Mouse (Mus musculus) activated CD4-positive, CD25-positive, alpha-beta regulatory T cell, adult 4 months (primary cell): ENCODE data around the gene Arfip1. TPM values are rescaled to one million over a fixed set of nuclear protein-coding genes. Genes with fewer than 3 reads are reported as not detected.

ENCODE experiments used
- ATAC-seq: one replicate; pipeline ENCODE4 v1.8.0; 2017
- polyA plus RNA-seq, 2 experiments: library from polyadenylated mRNA; unstranded; fragments of 100-300 nt; shearing (Covaris generic); gene quantifications; one replicate each; pipeline ENCODE4 v1.2.1; 2017

Gene Arfip1
- 10 to 100 TPM; 39.7 to 49.0 TPM for polyA plus RNA-seq

GRCm38 (mm10) chr3:84582023-84582912, at the start of gene Arfip1:
Gene Arfip1 (minus strand): TSS chr3:84582625.
- ATAC-seq = peak; percentile 93

GRCm38 (mm10) chr3:84631586-84631985, 49.2 kb upstream of the Arfip1 start:
- ATAC-seq = no peak

- peak; percentile 63 for ATAC-seq
Measured at GRCm38 (mm10) chr3:84622026-84622425, 39.6 kb upstream of the Arfip1 start.

GRCm38 (mm10) chr3:84619725-84620124, 37.3 kb upstream of the Arfip1 start:
- ATAC-seq = no peak

GRCm38 (mm10) chr3:84619056-84619455, 36.6 kb upstream of the Arfip1 start:
- ATAC-seq = no peak

- no peak for ATAC-seq
Measured at GRCm38 (mm10) chr3:84618627-84619026, 36.2 kb upstream of the Arfip1 start.

- no peak for ATAC-seq
Measured at GRCm38 (mm10) chr3:84615856-84616225, 33.4 kb upstream of the Arfip1 start.

GRCm38 (mm10) chr3:84615050-84615855, 32.8 kb upstream of the Arfip1 start:
- ATAC-seq = peak; percentile 57

- no peak for ATAC-seq
Measured at GRCm38 (mm10) chr3:84610183-84610710, 27.8 kb upstream of the Arfip1 start.

GRCm38 (mm10) chr3:84603212-84603611, 20.8 kb upstream of the Arfip1 start:
- no peak for ATAC-seq

- ATAC-seq = no peak
Measured at GRCm38 (mm10) chr3:84602759-84603158, 20.3 kb upstream of the Arfip1 start.

- ATAC-seq = no peak
Measured at GRCm38 (mm10) chr3:84601870-84602495, 19.6 kb upstream of the Arfip1 start.

GRCm38 (mm10) chr3:84598756-84599155, 16.3 kb upstream of the Arfip1 start:
- ATAC-seq = no peak

GRCm38 (mm10) chr3:84597996-84598734, 15.7 kb upstream of the Arfip1 start:
- ATAC-seq = no peak

GRCm38 (mm10) chr3:84595677-84596234, 13.3 kb upstream of the Arfip1 start:
- ATAC-seq = no peak

- ATAC-seq = no peak
Measured at GRCm38 (mm10) chr3:84594894-84595676, 12.7 kb upstream of the Arfip1 start.

- no peak for ATAC-seq
Measured at GRCm38 (mm10) chr3:84593274-84593673, 10.8 kb upstream of the Arfip1 start, which contains the start of gene Tigd4. Gene Tigd4 (plus strand): TSS chr3:84593574.

- no peak for ATAC-seq
Measured at GRCm38 (mm10) chr3:84586736-84587135, 4.3 kb upstream of the Arfip1 start.

- ATAC-seq = peak; percentile 40
Measured at GRCm38 (mm10) chr3:84582913-84583276, 470 bp upstream of the Arfip1 start.

- no peak for ATAC-seq
Measured at GRCm38 (mm10) chr3:84581696-84582022, 766 bp downstream of the Arfip1 start.

- ATAC-seq = no peak
Measured at GRCm38 (mm10) chr3:84580716-84581115, 1.7 kb downstream of the Arfip1 start.
